Mouse (Mus musculus) midbrain, embryonic 11.5 days (tissue): Measurements from ENCODE around the gene Fcer1g. TPM values are rescaled to one million over a fixed set of nuclear protein-coding genes. Genes with fewer than 3 reads are reported as not detected.

Experiments used
- ATAC-seq: fragments of 200-750 bp; cut with Nextera tagmentation; 2 replicates; pipeline ENCODE4 v1.8.0; 2017; ENCODE audit warnings: moderate TSS enrichment, moderate library complexity; ENCODE audit not compliant: low FRiP score
- DNase-seq: peaks from one replicate; pipeline ENCODE4 v3.0.0; 2015; ENCODE audit warnings: low spot score; ENCODE audit errors: missing footprints
- H3K27ac ChIP-seq: fragments of 300-500 bp; sonication (generic); 2 replicates; pipeline ENCODE4 v1.5.1; 2014; ENCODE audit warnings: low read depth, low read length
- H3K27me3 ChIP-seq: fragments of 300-500 bp; sonication (generic); 2 replicates; pipeline ENCODE4 v1.6.1; 2014; ENCODE audit warnings: mild to moderate bottlenecking, low read length, moderate library complexity, mixed read lengths; ENCODE audit not compliant: control insufficient read depth, insufficient read depth
- H3K36me3 ChIP-seq: fragments of 300-500 bp; sonication (generic); 2 replicates; pipeline ENCODE4 v1.6.1; 2014; ENCODE audit warnings: mild to moderate bottlenecking, low read length, moderate library complexity, mixed read lengths; ENCODE audit not compliant: control insufficient read depth, insufficient read depth
- H3K4me1 ChIP-seq: fragments of 300-500 bp; sonication (generic); 2 replicates; pipeline ENCODE4 v1.6.1; 2014; ENCODE audit warnings: low read length; ENCODE audit not compliant: control insufficient read depth, insufficient read depth
- H3K4me2 ChIP-seq: fragments of 300-500 bp; sonication (generic); 2 replicates; pipeline ENCODE4 v1.6.1; 2014; ENCODE audit warnings: mild to moderate bottlenecking, moderate library complexity
- H3K4me3 ChIP-seq: fragments of 300-500 bp; sonication (generic); 2 replicates; pipeline ENCODE4 v1.5.1; 2014; ENCODE audit warnings: low read depth, low read length
- H3K9ac ChIP-seq: fragments of 300-500 bp; sonication (generic); 2 replicates; pipeline ENCODE4 v1.6.1; 2014; ENCODE audit warnings: low read length
- H3K9me3 ChIP-seq: fragments of 300-500 bp; sonication (generic); 2 replicates; pipeline ENCODE4 v1.6.1; 2016; ENCODE audit warnings: low read length; ENCODE audit not compliant: control insufficient read depth
- WGBS: fragments of 180-500 bp; shearing (Covaris S2); extraction: QIAGEN DNeasy Blood & Tissue Kit; methylation state at CpG from one replicate; pipeline ENCODE4 v1.1.7; 2014; 5-methylcytosine and 5-hydroxymethylcytosine counted together
- polyA plus RNA-seq: library from polyadenylated mRNA; unstranded; fragments of >200 nt; fragmentation: Nextera tagmentation; extraction: Ambion mirVana; gene quantifications from 2 replicates; pipeline ENCODE4 v1.2.1, GENCODE M21; 2014

Gene Fcer1g
- polyA plus RNA-seq, 1 experiment from 2014 or later, result 27.3 TPM

GRCm38 (mm10) chr1:171269848-171270572 is 35.8 kb upstream of the Fcer1g start, which contains the start of gene B4galt3:
Gene B4galt3, plus strand, starts transcription at chr1:171270328.
- peaks cover 10% of the 10 kb centered on the region for H3K4me1 ChIP-seq
- H3K4me2 ChIP-seq, result peak within 1 kb of the TSS; percentile 97
- peak within 1 kb of the TSS; percentile 78 for H3K9ac ChIP-seq
- DNase-seq, result peak; percentile 100
- no peaks in the 10 kb centered on the region for H3K9me3 ChIP-seq
- peak; percentile 96 for ATAC-seq
- peak within 1 kb of the TSS; percentile 74 for H3K4me3 ChIP-seq
- no peak within 1 kb of the TSS for H3K27ac ChIP-seq
- H3K36me3 ChIP-seq, result peaks cover 5% of the 10 kb centered on the region
- H3K27me3 ChIP-seq, result no peaks in the 10 kb centered on the region
- WGBS, result 4% methylated on average over 36 of the region's 36 CpGs

GRCm38 (mm10) chr1:171268341-171268740 is 34.2 kb upstream of the Fcer1g start:
- ATAC-seq, result no peak
- WGBS, result 47% methylated on average over 1 of the region's 1 CpGs

GRCm38 (mm10) chr1:171265971-171266744 is 32.0 kb upstream of the Fcer1g start:
- no peak for DNase-seq
- 77% methylated on average over 4 of the region's 4 CpGs for WGBS
- peaks cover 15% of the 10 kb centered on the region for H3K4me1 ChIP-seq

More at GRCm38 (mm10) chr1:171268341-171268740, 34.2 kb upstream of the Fcer1g start:
- Histone ChIP-seq H3K27me3 (no peaks in the 10 kb centered on the region), H3K9ac (no peak overlapping the region), H3K36me3 (no peaks in the 10 kb centered on the region; the same call in 1 of the 2 replicates), H3K27ac (no peak overlapping the region), H3K4me2 (no peak overlapping the region), H3K9me3 (no peaks in the 10 kb centered on the region), H3K4me3 (no peak overlapping the region), H3K4me1 (peaks cover 12% of the 10 kb centered on the region)
- DNase-seq, result no peak

DNA sequence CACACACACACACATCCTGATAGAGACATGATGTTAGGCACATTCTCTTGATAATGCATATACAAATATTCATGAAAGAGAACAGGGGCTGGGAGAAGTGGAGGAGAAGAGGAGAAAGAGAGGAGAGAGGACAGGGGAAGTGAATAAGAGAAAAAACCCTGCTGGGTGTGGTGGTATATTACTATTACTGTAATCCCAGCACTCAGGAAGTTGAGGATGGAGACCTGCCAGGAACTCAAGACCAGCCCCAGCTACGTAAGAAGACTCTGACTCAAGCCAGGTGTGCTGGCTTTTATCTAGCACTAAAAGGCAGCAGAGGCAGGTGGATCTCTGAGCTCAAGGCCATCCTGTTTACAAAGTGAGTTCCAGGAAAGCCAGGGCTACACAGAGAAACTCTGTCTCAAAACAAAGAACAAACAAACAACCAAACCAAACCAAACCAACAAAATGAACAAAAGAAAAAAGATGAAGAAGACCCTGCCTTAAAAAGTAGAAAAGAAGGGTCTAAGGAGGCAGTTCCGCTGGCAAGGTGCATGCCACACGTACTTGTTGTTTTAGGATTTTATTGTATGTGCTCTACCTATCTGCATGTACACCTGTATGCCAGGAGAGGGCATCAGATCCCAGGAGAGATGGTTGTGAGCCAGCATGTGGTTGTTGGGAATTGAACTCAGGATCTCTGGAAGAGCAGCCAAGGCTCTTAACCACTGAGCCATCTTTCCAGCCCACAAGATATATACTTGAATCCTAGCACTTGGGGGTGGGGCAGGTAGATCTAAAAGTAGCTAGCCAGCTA is 29.7 kb upstream of the Fcer1g start:
- no peak overlapping the region for H3K4me3 ChIP-seq
- H3K9me3 ChIP-seq, result no peaks in the 10 kb centered on the region
- H3K27me3 ChIP-seq, result no peaks in the 10 kb centered on the region
- ATAC-seq (no peak; the same call in 1 of the 2 replicates), DNase-seq (no peak)
- no peak overlapping the region for H3K9ac ChIP-seq
- peaks cover 5% of the 10 kb centered on the region; the same call in 1 of the 2 replicates for H3K4me1 ChIP-seq
- H3K4me2 ChIP-seq, result peak overlapping the region; percentile 9; the same call in 1 of the 2 replicates
- no peak overlapping the region for H3K27ac ChIP-seq
- 88% methylated on average over 3 of the region's 3 CpGs for WGBS
- no peaks in the 10 kb centered on the region for H3K36me3 ChIP-seq

More at GRCm38 (mm10) chr1:171265971-171266744, 32.0 kb upstream of the Fcer1g start:
- Histone ChIP-seq H3K36me3 (no peaks in the 10 kb centered on the region), H3K9ac (no peak overlapping the region), H3K27me3 (no peaks in the 10 kb centered on the region), H3K27ac (no peak overlapping the region), H3K4me2 (no peak overlapping the region), H3K4me3 (no peak overlapping the region), H3K9me3 (no peaks in the 10 kb centered on the region)
- ATAC-seq, result no peak

GRCm38 (mm10) chr1:171263185-171263611 is 29.0 kb upstream of the Fcer1g start:
- H3K4me1 ChIP-seq, result peaks cover 5% of the 10 kb centered on the region; the same call in 1 of the 2 replicates
- H3K9me3 ChIP-seq, result no peaks in the 10 kb centered on the region
- peak overlapping the region; percentile 24 for H3K4me2 ChIP-seq
- ATAC-seq, result peak; percentile 86
- H3K27me3 ChIP-seq, result no peaks in the 10 kb centered on the region
- WGBS, result 0% methylated on average over 2 of the region's 2 CpGs
- H3K27ac ChIP-seq, result no peak overlapping the region
- H3K9ac ChIP-seq, result no peak overlapping the region
- no peaks in the 10 kb centered on the region for H3K36me3 ChIP-seq
- H3K4me3 ChIP-seq, result no peak overlapping the region
- no peak for DNase-seq

- Histone ChIP-seq H3K4me1 (peaks cover 5% of the 10 kb centered on the region; the same call in 1 of the 2 replicates), H3K27me3 (no peaks in the 10 kb centered on the region), H3K36me3 (no peaks in the 10 kb centered on the region), H3K9me3 (no peaks in the 10 kb centered on the region), H3K4me2 (peak overlapping the region; percentile 24), H3K4me3 (peak overlapping the region; percentile 1; the same call in 1 of the 2 replicates), H3K27ac (no peak overlapping the region), H3K9ac (no peak overlapping the region)
- no peak for DNase-seq
- peak; percentile 51 for ATAC-seq
- WGBS, result 10% methylated on average over 8 of the region's 8 CpGs
Observed at GRCm38 (mm10) chr1:171262594-171263130, 28.5 kb upstream of the Fcer1g start.

- Histone ChIP-seq H3K36me3 (no peaks in the 10 kb centered on the region), H3K4me1 (peaks cover 5% of the 10 kb centered on the region; the same call in 1 of the 2 replicates), H3K27me3 (no peaks in the 10 kb centered on the region), H3K4me3 (no peak overlapping the region), H3K27ac (no peak overlapping the region), H3K9ac (no peak overlapping the region), H3K9me3 (no peaks in the 10 kb centered on the region), H3K4me2 (no peak overlapping the region)
- no peak for ATAC-seq
- WGBS, result 86% methylated on average over 3 of the region's 3 CpGs
- DNase-seq, result no peak
Observed at GRCm38 (mm10) chr1:171260316-171260715, 26.2 kb upstream of the Fcer1g start.

DNA sequence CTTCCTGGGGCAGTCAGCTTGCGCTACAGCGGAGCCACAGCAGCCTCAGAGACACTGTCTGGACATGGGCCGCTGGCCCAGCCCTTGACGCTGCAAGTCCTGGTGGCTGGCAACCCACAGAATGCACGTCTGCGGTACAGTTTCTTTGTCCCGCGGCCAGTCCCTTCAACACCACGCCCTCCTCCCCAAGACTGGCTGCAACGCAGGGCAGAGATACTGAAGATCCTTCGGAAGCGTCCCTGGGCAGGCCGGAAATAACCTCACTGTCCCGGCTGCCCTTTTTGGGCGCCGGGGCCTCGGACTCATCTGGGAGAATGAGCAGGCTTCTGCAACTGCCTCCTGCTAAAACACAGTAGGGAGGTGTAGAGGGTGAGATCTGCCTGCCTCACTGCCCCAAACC is 24.8 kb upstream of the Fcer1g start:
- DNase-seq (no peak), ATAC-seq (no peak)
- Histone ChIP-seq H3K27ac (no peak overlapping the region), H3K27me3 (no peaks in the 10 kb centered on the region), H3K9me3 (no peaks in the 10 kb centered on the region), H3K9ac (no peak overlapping the region), H3K4me2 (no peak overlapping the region), H3K36me3 (no peaks in the 10 kb centered on the region), H3K4me1 (peaks cover 5% of the 10 kb centered on the region; the same call in 1 of the 2 replicates), H3K4me3 (no peak overlapping the region)
- 83% methylated on average over 17 of the region's 17 CpGs for WGBS
